Mouse (Mus musculus): ENCODE measurements around the gene Zfp462. TPM values are rescaled to one million over a fixed set of nuclear protein-coding genes. Genes with fewer than 3 reads are reported as not detected.
A peak's percentile ranks its signal among the peaks of the same experiment; 100 is the strongest.

The Zfp462 gene
- polyA plus RNA-seq, 1 experiment: not detected

- peak overlapping the region; percentile 66 for H3K4me3 ChIP-seq (ENCODE audit: insufficient read depth, low read depth, low read length)
- 14% methylated on average over 7 of the region's 7 CpGs for WGBS
Observed at GRCm38 (mm10) chr4:54949561-54949940, 4.7 kb downstream of the Zfp462 start.

DNA sequence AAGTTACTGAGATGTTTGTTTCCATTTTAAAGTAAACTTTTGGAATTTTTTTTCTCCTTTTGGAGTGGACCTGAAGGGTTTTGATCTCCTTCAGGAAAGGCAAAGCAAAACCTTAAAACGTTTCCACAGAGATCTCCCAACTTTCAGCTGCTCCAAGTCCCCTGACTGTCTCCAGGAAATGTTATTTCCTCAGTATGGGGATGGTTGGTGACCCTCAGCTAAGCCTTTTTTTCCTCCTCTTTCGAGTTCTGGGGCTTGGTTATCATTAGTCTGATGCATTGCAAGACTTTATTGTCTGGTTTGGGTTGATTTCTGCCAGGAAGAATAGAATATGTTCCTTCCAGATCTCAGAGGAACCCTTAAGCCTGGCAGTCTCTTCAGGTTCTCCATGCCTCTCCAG, 5.3 kb downstream of the Zfp462 start:
- WGBS: 37% methylated on average over 2 of the region's 2 CpGs
- peaks cover 12% of the 10 kb centered on the region for H3K4me1 ChIP-seq (ENCODE audit: control insufficient read depth, insufficient read depth, low read length)

More at GRCm38 (mm10) chr4:54949561-54949940, 4.7 kb downstream of the Zfp462 start:
- Histone ChIP-seq H3K4me1 (ENCODE audit: control insufficient read depth, insufficient read depth, low read length) (peaks cover 14% of the 10 kb centered on the region), H3K27ac (ENCODE audit: insufficient read depth, low read depth, low read length) (peak overlapping the region; percentile 89)
- TF ChIP-seq POLR2A (IDR thresholded peaks at IDR 0.05; ENCODE audit: insufficient read depth, low read depth, low read length) (no peak), CTCF (IDR thresholded peaks at IDR 0.05; ENCODE audit: insufficient read depth, low read depth, low read length) (no peak)

DNA sequence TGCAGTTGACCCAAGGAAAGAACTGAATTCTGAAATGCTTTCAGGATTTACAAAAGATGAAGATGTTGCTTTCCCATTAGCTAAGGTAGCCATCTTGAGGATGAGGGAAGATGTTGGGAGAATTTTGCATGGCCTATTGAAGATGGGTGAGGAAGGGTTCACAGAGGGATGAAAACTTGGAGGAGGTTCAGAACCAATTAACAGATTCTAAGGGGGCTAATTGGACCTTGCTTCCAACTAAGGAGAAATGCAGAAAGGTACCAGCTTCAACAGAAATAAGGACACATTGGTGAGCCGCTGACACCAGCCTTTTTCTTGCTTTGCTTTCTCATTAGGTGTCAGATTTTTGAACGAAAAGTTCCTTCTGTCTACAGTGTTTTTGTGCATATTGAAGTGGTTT, 6.0 kb downstream of the Zfp462 start:
- Histone ChIP-seq H3K4me1 (ENCODE audit: control insufficient read depth, insufficient read depth, low read length) (0 out of 2 replicates have a peak, but pooled peaks cover 7% of the 10 kb centered on the region), H3K27ac (ENCODE audit: insufficient read depth, low read depth, low read length) (no peak overlapping the region), H3K4me3 (ENCODE audit: insufficient read depth, low read depth, low read length) (no peak overlapping the region)
- TF ChIP-seq POLR2A (IDR thresholded peaks at IDR 0.05; ENCODE audit: insufficient read depth, low read depth, low read length) (no peak), CTCF (IDR thresholded peaks at IDR 0.05; ENCODE audit: insufficient read depth, low read depth, low read length) (no peak)
- 50% methylated on average over 2 of the region's 2 CpGs for WGBS

More for the DNA sequence above, 5.3 kb downstream of the Zfp462 start:
- Histone ChIP-seq H3K27ac (ENCODE audit: insufficient read depth, low read depth, low read length) (no peak overlapping the region), H3K4me3 (ENCODE audit: insufficient read depth, low read depth, low read length) (no peak overlapping the region)
- no peak for TF ChIP-seq POLR2A (IDR thresholded peaks at IDR 0.05; ENCODE audit: insufficient read depth, low read depth, low read length)
- TF ChIP-seq CTCF (IDR thresholded peaks at IDR 0.05; ENCODE audit: insufficient read depth, low read depth, low read length): no peak

DNA sequence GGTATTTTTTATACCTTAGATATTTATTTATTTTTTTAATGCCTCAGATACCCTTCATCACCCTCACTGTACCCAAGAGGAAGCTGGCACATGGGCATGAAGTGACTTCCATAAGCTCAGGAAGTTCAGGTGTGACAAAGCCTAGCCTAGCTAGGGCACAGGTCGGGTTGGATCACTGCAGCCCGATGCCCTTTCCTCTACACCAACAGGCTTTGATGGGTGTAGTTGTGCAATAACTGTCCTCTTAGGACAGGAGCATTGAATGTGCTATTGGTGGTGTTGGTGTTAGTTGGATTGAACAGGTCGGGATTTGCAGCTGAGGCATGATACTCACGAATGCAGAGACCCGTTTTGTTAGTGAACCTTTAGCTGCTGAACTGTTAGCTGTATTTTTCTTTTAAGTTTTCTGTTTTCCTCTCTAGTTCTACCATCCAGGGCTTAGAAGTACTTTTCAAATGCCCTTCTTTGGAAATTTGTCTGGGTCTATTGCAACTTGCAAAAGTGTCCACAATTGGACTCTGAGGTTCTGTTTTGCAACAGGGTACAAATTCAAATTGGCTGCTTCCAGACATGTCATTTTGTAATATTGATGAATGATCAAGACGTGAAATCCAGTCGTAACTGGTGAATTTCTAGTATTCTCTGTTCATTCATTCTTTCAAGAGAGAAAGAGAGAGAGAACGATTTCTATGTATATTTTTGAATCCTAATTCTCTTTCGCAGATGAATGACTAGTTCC, 9.0 kb downstream of the Zfp462 start:
- Histone ChIP-seq H3K27ac (ENCODE audit: insufficient read depth, low read depth, low read length) (no peak overlapping the region), H3K4me1 (ENCODE audit: control insufficient read depth, insufficient read depth, low read length) (0 out of 2 replicates have a peak, but pooled peaks cover 5% of the 10 kb centered on the region), H3K4me3 (ENCODE audit: insufficient read depth, low read depth, low read length) (no peak overlapping the region)
- 79% methylated on average over 9 of the region's 9 CpGs for WGBS
- no peak for TF ChIP-seq CTCF (IDR thresholded peaks at IDR 0.05; ENCODE audit: insufficient read depth, low read depth, low read length)
- TF ChIP-seq POLR2A (IDR thresholded peaks at IDR 0.05; ENCODE audit: insufficient read depth, low read depth, low read length): no peak

- TF ChIP-seq POLR2A (IDR thresholded peaks at IDR 0.05; ENCODE audit: insufficient read depth, low read depth, low read length) (no peak), CTCF (IDR thresholded peaks at IDR 0.05; ENCODE audit: insufficient read depth, low read depth, low read length) (no peak)
- 44% methylated on average over 3 of the region's 3 CpGs for whole genome bisulfite sequencing
- Histone ChIP-seq H3K4me3 (ENCODE audit: insufficient read depth, low read depth, low read length) (no peak overlapping the region), H3K4me1 (ENCODE audit: control insufficient read depth, insufficient read depth, low read length) (0 out of 2 replicates have a peak, but pooled peaks cover 5% of the 10 kb centered on the region), H3K27ac (ENCODE audit: insufficient read depth, low read depth, low read length) (no peak overlapping the region)
Observed at GRCm38 (mm10) chr4:54954455-54954854, 9.6 kb downstream of the Zfp462 start.

GRCm38 (mm10) chr4:54960776-54961175, 15.9 kb downstream of the Zfp462 start:
- TF ChIP-seq POLR2A (IDR thresholded peaks at IDR 0.05; ENCODE audit: insufficient read depth, low read depth, low read length): no peak
- no peak for TF ChIP-seq CTCF (IDR thresholded peaks at IDR 0.05; ENCODE audit: insufficient read depth, low read depth, low read length)
- WGBS: 63% methylated on average over 4 of the region's 4 CpGs
- Histone ChIP-seq H3K4me1 (ENCODE audit: control insufficient read depth, insufficient read depth, low read length) (peaks cover 11% of the 10 kb centered on the region), H3K27ac (ENCODE audit: insufficient read depth, low read depth, low read length) (no peak overlapping the region), H3K4me3 (ENCODE audit: insufficient read depth, low read depth, low read length) (no peak overlapping the region)

DNA sequence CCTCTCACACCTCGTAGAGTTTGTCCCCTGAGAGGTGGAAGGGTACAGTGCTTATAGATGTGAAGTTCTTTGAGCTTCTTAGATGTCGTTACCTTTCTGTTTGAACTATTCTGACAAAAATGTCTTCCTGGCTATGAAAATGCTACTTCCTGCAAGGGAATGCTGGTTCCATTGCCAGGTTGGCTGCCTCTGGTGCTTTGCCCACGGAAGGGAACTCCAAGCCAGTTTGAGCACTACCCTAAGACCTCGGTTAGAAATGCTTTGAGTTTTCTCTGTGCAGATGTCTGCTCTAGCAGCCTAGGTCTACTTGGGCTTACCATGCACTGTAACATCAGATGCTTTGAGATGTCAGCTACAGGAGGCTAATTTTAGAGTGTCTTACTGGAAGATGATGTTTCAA, 17.3 kb downstream of the Zfp462 start:
- no peak overlapping the region for H3K4me3 ChIP-seq (ENCODE audit: insufficient read depth, low read depth, low read length)
- H3K4me1 ChIP-seq (ENCODE audit: control insufficient read depth, insufficient read depth, low read length): peaks cover 18% of the 10 kb centered on the region
- H3K27ac ChIP-seq (ENCODE audit: insufficient read depth, low read depth, low read length): no peak overlapping the region
- WGBS: 87% methylated on average over 4 of the region's 4 CpGs
- TF ChIP-seq POLR2A (IDR thresholded peaks at IDR 0.05; ENCODE audit: insufficient read depth, low read depth, low read length) (no peak), CTCF (IDR thresholded peaks at IDR 0.05; ENCODE audit: insufficient read depth, low read depth, low read length) (no peak)

- Histone ChIP-seq H3K27ac (ENCODE audit: insufficient read depth, low read depth, low read length) (no peak overlapping the region), H3K4me3 (ENCODE audit: insufficient read depth, low read depth, low read length) (no peak overlapping the region), H3K4me1 (ENCODE audit: control insufficient read depth, insufficient read depth, low read length) (peaks cover 18% of the 10 kb centered on the region)
- TF ChIP-seq POLR2A (IDR thresholded peaks at IDR 0.05; ENCODE audit: insufficient read depth, low read depth, low read length) (no peak), CTCF (IDR thresholded peaks at IDR 0.05; ENCODE audit: insufficient read depth, low read depth, low read length) (no peak)
- WGBS: 87% methylated on average over 7 of the region's 7 CpGs
Observed at GRCm38 (mm10) chr4:54963551-54963950, 18.7 kb downstream of the Zfp462 start.

DNA sequence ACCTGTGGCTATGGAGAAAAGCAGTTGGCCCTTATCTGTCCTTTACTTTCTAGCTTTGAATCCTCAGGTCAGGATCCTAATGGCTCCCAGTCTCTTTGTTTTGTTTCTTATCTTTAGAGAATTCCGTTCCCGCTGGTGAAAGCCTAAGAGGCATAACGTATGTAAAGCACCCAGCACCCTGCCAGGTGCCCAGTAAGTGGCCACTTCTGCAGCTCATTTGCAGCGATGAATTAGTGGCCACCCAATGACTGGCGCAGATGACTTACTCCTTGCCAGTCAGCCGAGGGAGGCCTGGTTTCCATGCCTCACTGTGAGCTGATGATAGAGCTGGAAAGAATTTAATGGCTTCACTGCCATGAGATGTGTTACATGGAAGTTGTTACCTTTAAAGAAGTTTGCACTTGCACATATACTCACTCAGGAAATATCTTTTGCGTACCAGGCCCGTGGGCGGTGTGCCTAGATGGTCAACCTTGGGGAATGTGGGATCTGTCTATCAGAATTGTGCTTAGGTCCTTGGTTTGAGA, 20.4 kb downstream of the Zfp462 start:
- Histone ChIP-seq H3K4me3 (ENCODE audit: insufficient read depth, low read depth, low read length) (no peak overlapping the region), H3K4me1 (ENCODE audit: control insufficient read depth, insufficient read depth, low read length) (peaks cover 18% of the 10 kb centered on the region), H3K27ac (ENCODE audit: insufficient read depth, low read depth, low read length) (no peak overlapping the region)
- 84% methylated on average over 9 of the region's 9 CpGs for WGBS
- TF ChIP-seq POLR2A (IDR thresholded peaks at IDR 0.05; ENCODE audit: insufficient read depth, low read depth, low read length) (no peak), CTCF (IDR thresholded peaks at IDR 0.05; ENCODE audit: insufficient read depth, low read depth, low read length) (no peak)
